Mouse (Mus musculus): ENCODE data around the gene Gsap. TPM values are rescaled to one million over a fixed set of nuclear protein-coding genes. Genes with fewer than 3 reads are reported as not detected.

Gene Gsap
- not detected in 2 replicates for polyA plus RNA-seq (2012)

- no peak for TF ChIP-seq GATA1 (IDR thresholded peaks at IDR 0.05; ENCODE audit: low read length)
These were observed at the start of gene Gsap for GRCm38 (mm10) chr5:21185764-21186685. Gene Gsap, plus strand, starts transcription at chr5:21186255.

- no peak for TF ChIP-seq GATA1 (IDR thresholded peaks at IDR 0.05; ENCODE audit: low read length)
These were observed 49.5 kb upstream of the Gsap start for GRCm38 (mm10) chr5:21136575-21136974.

DNA sequence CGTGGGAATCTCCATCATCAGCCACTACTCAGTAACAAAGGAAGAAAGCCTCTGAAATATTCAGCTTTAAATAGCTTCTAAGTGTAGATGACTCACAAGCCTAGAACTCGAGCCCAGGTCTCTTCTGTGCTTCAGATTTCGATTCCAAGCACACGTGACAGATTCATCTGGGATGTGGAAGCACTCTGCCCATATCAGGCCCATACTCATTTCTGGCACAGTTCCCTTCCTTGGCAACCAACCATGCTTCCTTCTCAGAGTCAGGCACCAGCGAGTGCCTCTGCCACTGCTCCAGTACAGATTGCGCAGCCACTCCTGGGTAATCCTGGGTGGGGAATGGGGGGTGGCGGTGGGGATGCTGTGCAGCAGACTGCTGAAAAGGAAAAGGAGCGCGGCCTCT is 46.5 kb upstream of the Gsap start:
- TF ChIP-seq GATA1 (IDR thresholded peaks at IDR 0.05; ENCODE audit: low read length): no peak

GRCm38 (mm10) chr5:21141626-21142025 is 44.4 kb upstream of the Gsap start:
- no peak for TF ChIP-seq GATA1 (IDR thresholded peaks at IDR 0.05; ENCODE audit: low read length)

- no peak for TF ChIP-seq GATA1 (IDR thresholded peaks at IDR 0.05; ENCODE audit: low read length)
These were observed 43.0 kb upstream of the Gsap start for GRCm38 (mm10) chr5:21143032-21143431.

DNA sequence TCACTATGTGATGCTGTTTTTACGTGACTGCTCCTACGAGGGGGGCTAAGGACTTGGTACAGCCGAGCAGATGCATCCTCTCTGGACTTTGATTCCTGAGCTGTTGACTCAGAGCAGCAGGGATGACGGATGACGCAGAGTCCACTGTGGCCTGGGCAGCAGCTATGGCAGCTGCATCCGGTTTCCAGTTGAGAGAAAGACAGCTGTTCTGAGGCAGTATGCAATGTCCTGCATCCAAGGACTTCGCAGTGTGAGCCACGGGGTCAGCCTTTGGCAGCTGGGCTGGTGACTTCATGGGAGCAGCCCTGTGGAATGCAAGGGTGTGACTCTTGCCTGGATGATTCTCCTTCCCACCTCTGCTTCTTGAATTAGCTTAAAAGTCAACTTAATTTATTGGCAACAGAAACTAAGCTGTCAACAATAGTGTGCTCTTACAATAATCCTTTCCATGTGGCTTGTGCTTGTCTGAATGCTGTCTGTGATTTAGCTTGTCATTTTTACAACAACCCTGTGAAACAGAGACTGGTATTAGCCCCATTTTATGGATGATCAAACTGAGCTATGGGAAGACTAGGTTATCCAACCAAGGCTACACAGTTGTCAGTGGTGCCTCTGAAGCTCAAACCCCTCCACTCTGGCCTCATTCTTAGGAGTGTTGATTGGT is 41.4 kb upstream of the Gsap start:
- TF ChIP-seq GATA1 (IDR thresholded peaks at IDR 0.05; ENCODE audit: low read length): no peak

GRCm38 (mm10) chr5:21148358-21148757 is 37.7 kb upstream of the Gsap start:
- TF ChIP-seq GATA1 (IDR thresholded peaks at IDR 0.05; ENCODE audit: low read length): no peak

GRCm38 (mm10) chr5:21153672-21154071 is 32.4 kb upstream of the Gsap start:
- TF ChIP-seq GATA1 (IDR thresholded peaks at IDR 0.05; ENCODE audit: low read length): no peak

GRCm38 (mm10) chr5:21156770-21157169 is 29.3 kb upstream of the Gsap start:
- no peak for TF ChIP-seq GATA1 (IDR thresholded peaks at IDR 0.05; ENCODE audit: low read length)

DNA sequence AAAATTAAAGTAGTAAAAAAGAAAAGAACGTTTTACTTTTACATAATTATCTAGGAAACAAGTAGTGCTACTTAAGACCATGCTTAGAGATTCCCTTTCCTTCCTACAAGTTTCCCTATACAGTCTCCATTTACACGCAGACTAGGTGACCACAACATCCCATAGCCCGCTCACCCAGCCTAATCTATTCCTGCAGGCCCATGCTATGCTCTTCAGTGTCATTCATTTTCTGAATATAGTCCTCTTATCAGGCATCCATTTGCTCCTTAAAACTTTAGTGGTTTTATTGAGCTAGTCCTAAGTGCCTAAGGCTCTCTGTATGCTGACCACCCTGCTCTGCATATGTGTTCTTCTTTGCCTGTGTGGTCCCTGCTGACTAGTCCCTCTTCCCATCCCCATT is 26.5 kb upstream of the Gsap start:
- no peak for TF ChIP-seq GATA1 (IDR thresholded peaks at IDR 0.05; ENCODE audit: low read length)

GRCm38 (mm10) chr5:21160781-21161180 is 25.3 kb upstream of the Gsap start:
- no peak for TF ChIP-seq GATA1 (IDR thresholded peaks at IDR 0.05; ENCODE audit: low read length)

DNA sequence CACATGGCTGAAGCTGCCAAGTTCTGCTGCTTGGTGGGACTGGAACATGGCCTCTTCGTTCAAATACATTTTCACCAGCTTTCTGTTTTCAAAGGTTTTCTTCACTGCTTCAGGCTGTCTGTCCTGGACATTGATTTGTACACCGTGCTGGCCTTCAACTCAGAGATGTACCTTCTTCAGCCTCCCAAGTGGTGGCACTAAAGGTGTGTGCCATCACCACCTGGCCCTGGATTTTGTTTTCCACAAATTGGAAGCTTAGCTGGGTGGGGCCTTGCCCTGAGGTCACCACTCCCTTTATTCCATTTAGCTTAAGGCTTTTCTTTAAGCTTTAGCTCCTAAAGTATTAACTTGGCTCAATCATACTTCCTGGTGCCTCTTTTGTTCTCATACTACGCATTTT is 22.6 kb upstream of the Gsap start:
- no peak for TF ChIP-seq GATA1 (IDR thresholded peaks at IDR 0.05; ENCODE audit: low read length)

DNA sequence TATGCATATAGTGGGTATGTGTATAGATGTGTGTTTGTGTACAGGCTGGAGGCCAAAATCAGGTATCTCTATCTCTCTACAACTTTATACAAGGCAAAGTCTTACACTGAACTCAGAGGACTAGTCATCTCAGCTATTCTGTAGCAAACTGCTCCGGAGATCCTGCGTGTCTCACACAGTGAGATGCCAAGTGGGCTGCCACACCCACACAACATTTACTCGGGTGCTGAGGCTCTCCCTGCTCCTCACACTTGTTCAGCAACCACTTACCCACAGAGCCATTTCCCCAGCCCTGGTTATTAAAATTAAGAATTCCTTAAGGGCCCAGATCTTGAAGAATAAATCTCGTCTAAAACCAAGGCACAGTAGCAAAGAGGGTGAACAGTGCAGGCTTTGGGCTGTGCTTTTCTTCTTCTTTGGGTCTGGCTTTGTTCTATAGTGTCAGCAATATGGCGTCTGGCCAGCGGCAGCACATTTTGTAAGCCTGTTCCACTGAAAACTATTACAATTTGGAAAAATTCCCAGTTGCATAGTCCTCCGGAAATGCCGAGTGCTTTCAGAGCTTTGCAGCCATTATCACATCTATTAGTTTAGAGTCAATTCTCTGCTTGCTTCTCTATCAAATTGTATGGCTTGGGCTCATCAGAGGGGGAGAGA is 17.2 kb upstream of the Gsap start:
- no peak for TF ChIP-seq GATA1 (IDR thresholded peaks at IDR 0.05; ENCODE audit: low read length)

DNA sequence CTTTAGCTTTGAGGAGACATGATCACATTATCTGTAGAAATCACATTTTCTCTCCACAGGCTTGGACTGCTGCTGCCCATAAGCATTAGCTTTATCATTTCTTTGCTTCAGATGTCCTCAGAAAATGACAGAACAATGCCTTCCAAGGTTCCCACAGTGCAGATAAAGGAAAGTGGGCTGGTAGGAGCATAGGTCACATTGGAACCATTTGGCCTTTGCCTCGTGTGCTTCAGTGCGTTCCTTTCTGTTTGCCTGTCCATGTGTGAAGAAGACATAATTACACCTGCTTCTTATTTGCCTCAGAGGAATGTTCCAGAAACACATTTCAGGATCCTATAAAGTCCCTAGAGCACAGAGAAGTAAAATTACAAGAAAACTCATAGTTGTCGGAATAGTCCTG is 16.7 kb upstream of the Gsap start:
- TF ChIP-seq GATA1 (IDR thresholded peaks at IDR 0.05; ENCODE audit: low read length): no peak

- no peak for TF ChIP-seq GATA1 (IDR thresholded peaks at IDR 0.05; ENCODE audit: low read length)
These were observed 16.2 kb upstream of the Gsap start for GRCm38 (mm10) chr5:21169877-21170276.

GRCm38 (mm10) chr5:21170440-21170839 is 15.6 kb upstream of the Gsap start:
- no peak for TF ChIP-seq GATA1 (IDR thresholded peaks at IDR 0.05; ENCODE audit: low read length)

All from G1E-ER4 (cell line).